Mouse (Mus musculus) spleen, postnatal 36 days (tissue): ENCODE measurements around the gene Amer2.
"Not testable (repeated sequence)": the region's sequence is repeated elsewhere in the genome, so short reads cannot be mapped to it uniquely, and the experiment has no call there.

ENCODE experiments used
- DNase-seq, 2 experiments: peaks; one replicate each; pipeline ENCODE4 v3.0.0; 2022; ENCODE audit warnings: low spot score in 2 of 2, mixed read lengths in 1 of 2

The Amer2 gene

DNA sequence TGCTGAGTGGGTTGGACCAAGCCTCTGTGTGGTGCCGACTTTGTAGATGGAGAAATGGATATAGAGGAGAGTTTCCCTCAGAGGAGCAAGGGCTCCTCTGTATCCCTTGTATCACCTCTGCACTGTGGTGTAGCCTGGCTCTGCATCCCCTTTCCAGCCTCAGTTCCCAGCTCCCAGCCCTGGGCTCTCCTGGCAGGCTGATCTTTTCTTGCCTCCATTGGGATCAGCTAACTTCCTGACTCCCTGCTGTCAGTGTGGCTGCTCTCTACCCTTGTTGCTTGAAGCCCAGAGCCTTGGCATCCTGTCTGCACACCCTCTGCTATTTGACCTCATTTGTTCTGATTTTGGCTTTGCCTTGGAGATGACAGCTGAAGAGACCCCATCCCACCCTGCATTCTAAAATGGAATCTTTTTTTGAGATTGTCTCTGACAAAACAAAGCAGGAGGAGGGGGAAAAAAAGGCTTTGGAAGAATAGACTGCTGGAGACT, at the start of gene Amer2:
Amer2 (plus strand) TSS at position 439 of the 489 bp plus-strand sequence.
- no peak for DNase-seq

DNA sequence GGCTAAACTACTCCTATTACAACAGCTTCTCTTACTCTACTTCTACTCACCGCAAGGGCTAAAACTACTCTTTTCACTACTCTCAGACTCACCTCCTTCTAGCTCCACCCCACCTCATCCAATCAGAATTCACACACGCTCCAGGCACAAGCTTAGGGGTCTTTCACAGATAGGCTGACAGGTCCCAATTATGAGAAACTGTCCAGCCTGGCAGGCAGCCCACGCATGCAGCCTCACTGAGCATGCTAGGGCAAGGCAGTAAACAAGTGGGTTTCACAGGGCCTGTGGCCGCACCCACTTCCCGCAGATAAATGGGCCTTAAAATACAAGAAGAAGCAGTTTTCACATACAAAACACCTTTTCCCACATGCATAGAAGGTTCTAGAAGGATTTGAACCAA, 33.1 kb upstream of the Amer2 start:
- not testable (repeated sequence) for DNase-seq

DNA sequence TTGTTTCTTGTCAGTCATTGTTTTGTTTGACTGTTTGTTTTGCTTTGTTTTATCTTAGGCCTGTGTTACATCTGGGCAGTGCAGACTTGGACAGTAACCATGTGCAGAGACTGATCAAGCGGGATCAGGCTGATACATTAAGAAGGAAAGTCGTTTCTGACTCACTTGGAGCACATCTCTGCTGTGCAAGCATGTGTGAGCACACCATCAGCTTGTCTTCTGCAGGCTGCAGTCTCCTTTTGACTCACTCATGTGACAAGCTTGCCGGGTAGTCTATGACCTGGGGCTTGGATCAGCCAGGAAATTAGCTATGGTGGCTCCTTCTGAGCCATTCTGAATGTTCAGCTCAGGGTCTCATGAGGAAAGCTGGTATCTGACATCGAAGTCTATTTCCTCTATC, 32.5 kb upstream of the Amer2 start:
- DNase-seq, result no peak

DNA sequence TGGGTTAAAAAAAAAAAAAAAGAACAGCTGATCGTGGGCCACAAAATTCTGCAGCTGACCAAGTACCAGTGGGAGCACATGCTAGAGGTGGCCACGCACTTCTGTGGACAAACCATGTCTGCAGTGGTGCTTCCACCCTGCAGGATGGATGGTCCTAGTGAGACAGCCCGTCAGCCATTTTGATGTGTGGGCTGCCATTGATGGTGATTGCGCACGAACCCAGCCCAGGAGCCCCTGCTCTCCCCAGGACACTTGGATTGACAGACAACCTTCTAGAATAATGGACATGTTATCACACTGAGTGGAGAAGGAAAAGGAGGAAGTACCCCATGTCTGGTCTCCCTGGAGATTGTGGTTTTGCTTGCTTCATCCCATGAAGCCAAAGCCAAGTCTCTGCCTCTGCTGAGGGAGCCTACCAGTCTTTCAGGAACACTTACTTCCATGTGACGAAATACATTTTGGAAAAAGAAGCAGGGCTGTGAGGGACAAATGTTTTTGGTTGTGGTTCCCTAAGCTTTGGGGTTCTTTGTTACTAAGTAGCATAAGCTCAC, 27.7 kb upstream of the Amer2 start:
- DNase-seq, result no peak

DNA sequence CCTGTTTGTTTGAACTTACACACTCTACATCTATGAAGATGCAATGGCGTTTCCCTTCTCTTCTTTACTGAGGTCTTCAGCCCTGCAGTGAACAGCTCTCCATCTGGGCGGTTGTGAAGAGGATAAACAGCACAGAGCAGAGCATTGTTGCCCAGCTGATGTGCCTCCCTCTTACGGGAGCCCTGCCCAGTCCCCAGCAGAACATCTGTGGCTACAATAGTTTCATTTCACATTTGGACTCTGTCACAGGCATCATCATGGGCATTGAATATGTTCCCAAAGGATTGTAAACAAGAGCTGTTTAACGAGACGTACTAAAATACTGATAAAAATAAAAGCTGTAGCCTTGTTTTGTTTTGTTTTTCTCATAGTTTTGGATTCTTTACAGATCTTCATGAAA, 14.7 kb upstream of the Amer2 start:
- DNase-seq, result no peak

DNA sequence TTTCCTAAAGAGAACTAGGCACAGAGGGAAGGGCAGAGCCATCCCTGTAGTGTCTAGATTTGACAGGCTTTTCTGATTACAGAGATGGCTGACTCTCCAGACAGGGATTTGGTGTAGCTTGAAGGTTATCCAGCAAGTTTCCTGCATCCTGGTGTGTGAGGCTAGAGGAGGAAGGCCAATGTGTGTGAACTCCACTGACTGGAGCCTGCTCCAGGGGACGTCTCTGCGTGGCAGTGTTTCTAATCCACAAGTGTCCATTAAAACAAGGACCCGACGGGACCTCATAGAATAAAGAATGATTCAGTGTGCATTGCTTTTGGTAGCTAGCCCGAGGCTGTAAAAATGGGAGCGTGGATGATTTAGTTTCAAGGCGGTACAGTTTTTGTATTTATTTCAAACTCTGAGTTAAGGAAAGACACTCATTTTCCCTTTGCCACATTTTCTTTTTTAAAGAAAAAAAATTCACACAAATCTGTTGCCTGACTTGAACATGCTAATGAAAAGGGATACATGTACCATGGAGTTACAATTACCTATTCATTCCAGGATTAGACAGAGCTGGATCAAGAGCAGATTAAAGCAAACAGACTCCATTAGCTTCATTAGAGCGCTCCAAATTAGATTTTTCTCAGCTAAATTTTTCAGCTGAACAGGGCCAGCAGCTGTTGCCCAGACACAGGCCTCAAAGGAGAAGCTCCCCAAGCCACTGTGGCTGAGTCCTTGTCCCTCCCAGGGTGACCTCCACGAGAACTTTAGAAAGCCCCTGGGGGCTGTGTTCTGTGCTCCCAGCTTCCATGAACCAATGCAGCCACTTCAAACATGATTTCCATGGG, 11.5 kb upstream of the Amer2 start:
- DNase-seq, result no peak

DNA sequence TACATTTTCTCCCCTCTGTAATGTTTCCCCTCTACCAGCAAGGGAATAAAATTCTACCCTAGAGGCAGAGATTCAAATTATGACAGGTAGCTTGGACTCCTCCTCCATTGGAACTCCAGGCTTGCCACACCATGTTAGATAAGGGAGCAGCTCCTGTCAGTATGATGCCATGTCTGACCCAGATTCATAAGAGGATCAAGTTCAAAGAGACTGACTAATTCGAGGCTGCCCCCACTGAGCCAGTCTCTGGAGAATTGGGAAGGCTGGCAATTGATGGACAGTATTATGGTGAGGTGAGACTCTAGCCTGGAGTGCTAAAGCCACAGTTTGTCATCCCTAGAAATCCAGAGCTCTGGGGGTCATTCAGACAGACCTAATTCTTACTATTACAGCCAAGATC, 6.3 kb upstream of the Amer2 start:
- DNase-seq, result no peak

DNA sequence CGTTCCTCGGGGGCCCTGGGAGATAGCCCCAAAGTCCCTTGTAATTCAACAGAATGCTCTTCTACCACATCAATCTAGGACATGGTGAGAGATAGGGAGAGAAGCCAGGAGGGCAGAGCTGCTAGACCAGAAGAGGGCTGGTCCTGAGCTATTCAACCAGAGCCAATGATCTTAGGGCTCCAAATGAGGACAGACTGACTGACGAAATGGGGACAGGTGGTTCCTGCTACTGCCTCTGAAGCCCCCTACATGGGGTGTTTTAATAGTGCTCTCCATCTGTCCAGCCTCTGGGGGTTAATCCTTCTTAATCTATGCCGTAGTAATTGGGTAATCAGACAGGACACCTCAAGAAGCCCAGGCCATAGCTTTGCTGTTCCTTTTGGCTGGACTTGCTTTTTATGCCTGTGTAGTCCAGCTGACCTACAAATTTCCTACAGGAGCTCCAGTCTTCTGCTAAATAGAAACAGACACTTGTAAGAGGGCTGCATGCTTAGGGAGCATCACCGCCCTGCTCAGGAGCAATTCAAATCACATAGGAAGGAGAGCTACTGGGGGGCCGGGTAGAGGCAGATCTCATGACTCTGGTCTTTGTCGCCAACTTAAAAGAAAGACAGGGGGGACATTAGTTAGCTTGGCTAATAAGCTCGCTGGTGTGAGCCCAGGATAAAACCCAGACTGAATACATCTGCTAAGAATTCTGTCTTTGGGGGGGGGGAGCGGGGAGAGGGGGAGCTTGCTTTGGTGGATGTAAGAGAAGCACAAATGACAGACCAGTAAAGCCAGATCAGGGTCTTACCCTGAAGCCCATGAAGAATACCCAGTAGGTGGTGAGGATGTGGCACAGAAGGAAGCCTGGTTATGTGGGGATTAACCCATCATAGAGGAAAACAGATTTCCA, 4.0 kb upstream of the Amer2 start:
- DNase-seq, result no peak

DNA sequence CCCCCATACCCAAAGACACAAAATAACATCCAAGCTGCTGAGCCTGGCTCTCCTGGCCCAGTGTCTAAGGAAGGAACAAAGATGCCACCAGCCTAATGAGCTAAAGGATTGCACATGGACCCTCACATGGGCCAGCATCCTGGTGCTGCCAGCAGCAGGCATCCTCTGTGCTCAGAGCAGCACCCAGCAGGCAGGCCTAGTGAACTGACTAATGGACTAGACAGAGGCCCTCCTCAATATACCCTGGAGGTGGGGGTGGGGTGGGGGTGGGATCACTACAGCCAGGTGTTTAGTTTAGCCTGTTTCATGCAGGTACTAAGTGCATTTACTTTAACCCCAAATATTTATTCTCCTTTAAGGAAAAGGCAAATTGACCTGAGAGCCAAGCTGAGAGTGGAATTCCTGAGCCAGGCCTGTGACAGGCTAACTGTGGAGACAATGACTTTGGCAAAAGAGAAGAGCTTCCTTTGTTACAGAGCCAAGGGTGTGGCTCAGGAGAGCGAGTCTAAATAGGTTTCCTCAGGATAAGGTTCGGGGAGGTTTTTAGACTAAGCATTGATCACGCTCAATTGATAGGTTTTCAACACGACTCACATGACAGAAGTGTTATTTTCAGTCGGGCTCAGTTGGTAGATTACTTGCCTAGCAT, 3.3 kb upstream of the Amer2 start:
- DNase-seq, result no peak

DNA sequence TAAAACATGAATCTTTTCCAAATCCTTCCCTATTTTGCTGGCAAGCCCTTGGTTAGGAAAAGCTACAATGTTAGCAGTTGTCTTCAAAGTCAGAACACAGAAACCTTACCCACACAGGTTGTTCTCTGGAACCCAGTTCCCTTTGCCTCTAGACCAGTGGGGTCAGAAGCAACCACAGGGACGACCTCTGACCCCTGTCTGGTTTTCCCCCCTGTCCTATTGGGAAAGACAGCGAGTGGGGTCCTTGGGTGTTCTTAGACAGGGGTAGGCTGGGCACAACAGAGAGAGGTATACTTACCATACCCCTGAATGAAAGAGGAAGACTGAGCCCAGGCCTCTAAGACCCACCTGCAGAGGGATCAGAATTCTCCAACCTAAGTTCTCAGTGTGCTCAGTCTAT, 4.0 kb downstream of the Amer2 start:
- DNase-seq, result no peak

DNA sequence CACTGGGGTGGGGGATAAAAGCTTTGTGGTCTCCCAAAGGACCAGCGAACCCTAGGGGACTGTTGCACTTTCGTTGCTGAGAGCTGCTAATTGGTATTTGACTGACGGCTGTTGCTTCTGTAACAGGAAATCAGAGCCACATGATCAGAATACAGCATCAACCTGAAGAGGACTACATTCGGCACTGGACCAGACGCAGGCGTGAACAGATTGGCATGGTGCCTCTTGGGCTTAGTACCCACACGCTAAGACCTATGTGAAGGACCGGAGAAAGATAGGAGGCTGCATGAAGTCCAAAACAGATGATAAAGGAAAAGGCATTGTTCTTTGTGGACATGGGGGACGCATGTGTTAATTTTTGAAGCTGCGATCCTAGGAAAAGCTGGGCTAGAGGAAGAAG, 4.5 kb downstream of the Amer2 start:
- DNase-seq, result no peak

DNA sequence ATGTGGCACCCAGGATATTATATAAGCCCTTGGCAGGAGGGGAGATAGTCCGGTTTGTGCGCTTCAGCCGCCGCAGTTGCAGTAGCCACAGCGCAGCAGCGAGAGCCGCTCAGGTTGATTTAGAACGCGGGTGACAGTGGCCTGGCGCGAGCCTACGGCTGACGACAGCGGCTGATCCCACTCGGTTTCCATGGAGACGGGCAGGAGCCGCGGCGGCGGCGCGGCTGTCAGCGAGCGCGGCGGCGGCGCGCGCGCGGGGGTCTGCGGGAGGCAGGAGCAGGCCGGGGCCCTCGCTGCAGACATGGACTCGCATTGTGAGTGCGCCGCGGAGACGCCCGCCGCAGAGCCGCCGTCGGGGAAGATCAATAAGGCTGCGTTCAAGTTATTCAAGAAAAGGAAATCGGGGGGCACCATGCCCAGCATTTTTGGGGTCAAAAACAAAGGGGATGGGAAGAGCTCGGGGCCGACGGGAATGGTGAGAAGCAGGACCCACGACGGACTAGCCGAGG, 5.1 kb downstream of the Amer2 start:
- no peak for DNase-seq

DNA sequence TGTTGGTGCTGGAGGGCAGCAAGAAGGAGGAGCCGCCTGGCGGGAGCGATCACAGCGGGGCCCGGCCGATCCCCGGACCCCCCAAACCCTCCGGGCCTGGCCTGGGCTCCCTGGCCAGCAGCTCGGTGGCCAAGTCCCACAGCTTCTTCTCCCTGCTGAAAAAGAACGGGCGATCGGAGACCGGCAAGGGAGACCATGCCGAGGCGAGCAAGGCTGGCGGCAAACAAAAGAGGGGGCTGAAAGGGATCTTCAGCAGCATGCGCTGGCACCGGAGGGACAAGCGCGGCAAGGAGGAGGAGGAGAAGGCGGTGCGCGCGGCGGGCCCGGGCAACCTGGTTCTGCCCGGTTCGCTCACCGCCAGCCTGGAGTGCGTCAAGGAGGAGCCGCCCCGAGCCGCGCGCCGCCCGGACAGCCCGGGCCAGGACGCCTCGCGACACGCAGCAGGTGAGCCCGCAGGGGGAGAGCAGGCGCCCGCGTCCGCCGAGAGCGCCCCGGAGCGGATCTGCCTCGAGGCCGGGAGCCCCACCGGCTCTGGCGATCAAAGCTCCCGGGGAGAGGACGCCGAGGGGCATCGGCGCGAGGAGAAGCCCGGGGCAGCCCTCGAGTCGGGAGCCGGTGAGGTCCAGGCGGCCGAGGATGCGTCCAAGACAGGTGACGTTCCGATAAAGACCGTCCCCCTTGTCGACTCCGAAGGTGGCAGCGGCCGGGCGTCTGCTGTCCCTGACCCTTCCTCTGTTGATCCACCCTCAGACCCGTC, 5.7 kb downstream of the Amer2 start:
- DNase-seq, result no peak

DNA sequence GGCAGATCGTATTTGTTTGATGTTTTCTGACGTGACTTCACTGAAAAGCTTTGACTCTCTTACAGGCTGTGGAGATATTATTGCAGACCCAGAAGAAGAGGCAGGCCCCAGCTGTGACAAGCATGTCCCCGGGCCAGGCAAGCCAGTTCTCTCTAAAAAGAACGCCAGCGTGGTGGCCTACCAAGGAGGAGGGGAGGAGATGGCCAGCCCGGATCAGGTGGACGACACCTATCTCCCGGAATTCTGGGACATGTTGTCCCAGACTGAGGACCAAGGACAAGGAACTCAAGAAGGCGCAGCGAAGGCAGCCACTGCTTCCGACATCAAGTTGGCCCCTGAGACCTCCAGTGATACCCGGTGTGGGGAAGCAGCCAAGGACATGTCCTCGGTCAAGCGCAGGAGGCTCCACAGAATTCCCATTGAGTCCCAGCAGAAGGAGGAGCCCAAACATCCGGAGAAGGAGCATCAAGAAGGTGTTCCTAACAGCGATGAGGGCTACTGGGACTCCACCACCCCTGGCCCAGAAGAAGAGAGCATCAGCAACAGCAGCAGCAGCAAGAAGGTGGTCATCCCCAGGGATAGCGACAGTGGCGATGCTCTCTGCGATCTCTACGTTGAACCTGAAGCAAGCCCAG, 6.4 kb downstream of the Amer2 start:
- DNase-seq, result no peak

DNA sequence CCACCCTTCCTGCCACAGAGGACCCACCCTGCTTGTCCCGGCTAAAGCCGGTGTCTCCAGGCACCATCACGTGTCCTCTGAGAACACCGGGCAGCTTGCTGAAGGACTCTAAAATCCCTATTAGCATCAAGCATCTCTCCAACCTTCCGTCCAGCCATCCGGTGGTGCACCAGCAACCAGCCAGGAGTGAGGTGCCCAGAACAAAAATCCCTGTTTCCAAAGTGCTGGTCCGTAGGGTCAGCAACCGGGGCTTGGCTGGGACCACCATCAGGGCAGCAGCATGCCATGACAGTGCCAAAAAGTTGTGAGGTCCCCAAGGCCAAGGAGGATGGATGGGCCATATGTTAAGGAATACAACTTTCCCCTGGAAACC, 6.9 kb downstream of the Amer2 start:
- DNase-seq, result no peak

DNA sequence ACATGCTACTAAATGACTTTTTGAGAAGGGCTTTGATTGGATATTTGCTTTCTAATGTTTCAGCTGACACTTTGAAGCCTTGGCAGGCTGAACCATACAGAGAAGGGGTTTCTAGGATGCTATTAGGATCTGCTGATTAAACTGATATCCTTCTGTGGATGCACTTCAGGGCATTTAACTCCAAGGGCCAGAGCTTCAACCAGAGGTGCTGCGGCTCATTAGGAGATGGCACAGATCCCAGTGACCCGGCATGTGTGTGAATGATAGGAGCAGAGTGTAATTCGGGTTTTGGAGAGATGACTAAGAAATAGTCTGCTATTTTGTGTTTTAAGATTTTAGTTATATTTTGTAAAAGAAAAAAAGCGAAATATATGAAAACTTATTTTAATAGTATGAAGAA, 8.6 kb downstream of the Amer2 start:
- no peak for DNase-seq

DNA sequence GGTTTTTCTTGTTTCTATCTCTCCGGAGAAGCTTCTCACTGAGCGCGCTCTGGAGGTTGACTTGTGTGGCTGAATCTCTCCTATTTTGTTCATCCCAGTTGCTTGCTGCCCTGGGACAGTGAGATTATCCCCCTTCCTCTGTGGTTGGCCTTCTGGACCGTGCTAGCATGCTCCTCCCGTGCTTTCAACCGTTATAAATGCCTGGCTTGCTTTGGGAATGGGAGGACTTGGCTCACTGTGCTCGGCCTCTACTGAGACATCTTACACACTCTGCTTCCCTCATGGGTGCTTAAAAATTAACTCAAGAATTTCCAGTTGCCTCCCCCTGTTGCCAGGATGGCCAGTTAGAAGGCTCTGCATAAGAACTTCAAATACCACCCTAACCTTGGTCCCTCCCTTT, 10.8 kb downstream of the Amer2 start:
- DNase-seq, result no peak

DNA sequence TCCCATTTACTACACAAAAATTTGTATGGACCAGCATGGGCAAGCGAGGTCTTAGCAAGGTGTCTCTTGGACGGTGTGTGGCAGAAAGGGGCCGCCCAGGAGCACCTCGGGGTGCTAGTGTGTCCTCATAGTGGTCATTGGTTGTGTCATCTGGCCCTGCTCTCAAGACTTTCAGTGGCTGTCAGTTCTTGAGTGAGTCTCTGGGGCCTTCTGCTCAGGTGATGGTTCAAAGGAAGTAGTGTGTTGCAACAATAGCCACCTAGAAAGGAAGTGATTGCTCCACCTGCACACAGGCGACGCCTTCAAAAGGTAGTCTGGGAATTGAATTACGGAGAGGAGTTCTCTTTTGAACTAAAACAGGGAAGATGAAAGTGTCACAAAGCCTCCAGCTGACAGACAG, 11.2 kb downstream of the Amer2 start:
- DNase-seq, result peak in 1 of 2 experiments; percentile 13

DNA sequence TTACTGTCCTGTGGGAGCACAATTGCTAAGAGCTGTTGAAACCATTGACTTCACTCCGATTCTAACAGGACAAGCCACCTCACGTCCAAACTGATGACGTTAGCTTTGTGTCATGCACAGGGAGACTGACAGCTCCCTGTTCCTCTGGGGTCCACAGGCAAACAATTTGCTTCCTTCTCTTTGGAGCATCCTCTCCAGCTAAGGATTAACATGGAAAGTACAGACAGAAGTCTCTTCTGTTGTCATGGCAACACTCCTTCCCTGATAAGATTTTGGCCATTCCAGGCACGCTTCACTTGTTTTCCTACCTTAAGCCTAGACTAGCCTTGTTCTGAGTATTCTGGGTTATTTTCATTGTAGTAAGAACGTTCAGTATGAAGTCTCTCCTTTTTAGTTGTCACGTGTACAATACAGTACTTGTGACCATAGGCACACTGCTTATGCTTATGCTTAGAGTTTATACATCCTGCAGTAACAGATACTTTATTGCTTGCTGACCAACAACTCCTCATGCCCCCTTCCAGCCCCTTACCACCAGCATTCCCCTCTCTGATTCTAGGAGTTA, 12.1 kb downstream of the Amer2 start:
- no peak for DNase-seq
